Comparison of ENCODE assay signal across 16 mouse cellular contexts in genomic region chr6:80476153-80476552, GRCm38 (mm10).
DNase-seq lines count a peak whose midpoint lies in the region; ATAC-seq and TF ChIP-seq lines count a peak whose summit lies in the region.
"Had no signal": no experiment of that assay in that cellular context is flagged by ENCODE, and none has a peak within 500 bp of the region (broad histone marks: within the 10 kb centered on the region; RNA-seq: fewer than 3 reads in every experiment).

No protein-coding gene starts in this region.

- no peak overlapping the region for H3K9ac ChIP-seq in hindbrain, postnatal 0 days (replicated peaks; ENCODE audit: low read length)
- no peak overlapping the region for H3K9ac ChIP-seq in hindbrain, embryonic 13.5 days
- no peak overlapping the region for H3K9ac ChIP-seq in midbrain, embryonic 15.5 days
- H3K9ac ChIP-seq: embryonic facial prominence, embryonic 15.5 days; forebrain, embryonic 15.5 days; heart, embryonic 15.5 days; liver, embryonic 12.5 days had no signal

- TF ChIP-seq CTCF in hindbrain, postnatal 0 days (IDR thresholded peaks at IDR 0.05; ENCODE audit: low read depth) = no peak

- no peak overlapping the region for H3K4me3 ChIP-seq in hindbrain, postnatal 0 days (ENCODE audit: low read length)
- no peak overlapping the region for H3K4me3 ChIP-seq in hindbrain, embryonic 13.5 days
- no peak overlapping the region for H3K4me3 ChIP-seq in midbrain, embryonic 15.5 days
- H3K4me3 ChIP-seq: embryonic facial prominence, embryonic 15.5 days; forebrain, embryonic 15.5 days; gastrocnemius, adult 2 months; heart, embryonic 15.5 days; liver, embryonic 12.5 days had no signal

- peak; percentile 42 for DNase-seq in hindbrain, postnatal 0 days (ENCODE audit: low spot score)
- peak; percentile 63 for DNase-seq in adrenal gland, adult 8-10 months
- peak; percentile 5 to 72 for DNase-seq in adrenal gland, postnatal 36 days
- no peak for DNase-seq in neural tube, embryonic 10.5 days (ENCODE audit: extremely low spot score, low spot score)
- DNase-seq: cerebellum, adult 18-20 months; gastrocnemius, adult 2 months; heart, adult 18-20 months; kidney, adult 18-20 months; thymus, adult 2 months had no signal

- H3K36me3 ChIP-seq in hindbrain, postnatal 0 days (ENCODE audit: insufficient read depth, low read length) = no peaks in the 10 kb centered on the region
- no peaks in the 10 kb centered on the region for H3K36me3 ChIP-seq in hindbrain, embryonic 13.5 days
- H3K36me3 ChIP-seq in midbrain, embryonic 15.5 days (replicated peaks) = no peaks in the 10 kb centered on the region
- H3K36me3 ChIP-seq: embryonic facial prominence, embryonic 15.5 days; forebrain, embryonic 15.5 days; heart, embryonic 15.5 days; liver, embryonic 12.5 days had no signal

- WGBS in hindbrain, postnatal 0 days = 40% methylated on average over 3 of the region's 3 CpGs
- WGBS in hindbrain, embryonic 13.5 days = 53% methylated on average over 3 of the region's 3 CpGs
- WGBS in midbrain, embryonic 15.5 days = 38% methylated on average over 3 of the region's 3 CpGs

- H3K27me3 ChIP-seq in hindbrain, postnatal 0 days (ENCODE audit: insufficient read depth, low read length) = no peaks in the 10 kb centered on the region
- H3K27me3 ChIP-seq in hindbrain, embryonic 13.5 days = no peaks in the 10 kb centered on the region
- no peaks in the 10 kb centered on the region for H3K27me3 ChIP-seq in midbrain, embryonic 15.5 days (replicated peaks)
- H3K27me3 ChIP-seq: embryonic facial prominence, embryonic 15.5 days; forebrain, embryonic 15.5 days; heart, embryonic 15.5 days; liver, embryonic 12.5 days had no signal

- no peaks in the 10 kb centered on the region for H3K4me1 ChIP-seq in hindbrain, postnatal 0 days (ENCODE audit: insufficient read depth, low read length)
- no peaks in the 10 kb centered on the region for H3K4me1 ChIP-seq in hindbrain, embryonic 13.5 days (replicated peaks)
- peaks cover 3% of the 10 kb centered on the region; the same call in 1 of the 2 replicates for H3K4me1 ChIP-seq in midbrain, embryonic 15.5 days
- H3K4me1 ChIP-seq: embryonic facial prominence, embryonic 15.5 days; forebrain, embryonic 15.5 days; heart, embryonic 15.5 days; liver, embryonic 12.5 days had no signal

- no peaks in the 10 kb centered on the region for H3K9me3 ChIP-seq in hindbrain, postnatal 0 days (ENCODE audit: low read length)
- H3K9me3 ChIP-seq in hindbrain, embryonic 13.5 days = no peaks in the 10 kb centered on the region
- no peaks in the 10 kb centered on the region for H3K9me3 ChIP-seq in midbrain, embryonic 15.5 days
- H3K9me3 ChIP-seq: embryonic facial prominence, embryonic 15.5 days; forebrain, embryonic 15.5 days; heart, embryonic 15.5 days; liver, embryonic 12.5 days had no signal

- no peak overlapping the region; the same call in 1 of the 2 replicates for H3K27ac ChIP-seq in hindbrain, postnatal 0 days
- H3K27ac ChIP-seq in hindbrain, embryonic 13.5 days = no peak overlapping the region
- H3K27ac ChIP-seq in midbrain, embryonic 15.5 days = no peak overlapping the region
- H3K27ac ChIP-seq: embryonic facial prominence, embryonic 15.5 days; forebrain, embryonic 15.5 days; gastrocnemius, adult 2 months; heart, embryonic 15.5 days; liver, embryonic 12.5 days had no signal

- no peak for ATAC-seq in hindbrain, postnatal 0 days
- ATAC-seq in hindbrain, embryonic 13.5 days (ENCODE audit: low FRiP score) = no peak; the same call in 1 of the 2 replicates
- ATAC-seq in midbrain, embryonic 15.5 days (replicated peaks) = 0 out of 2 replicates have a peak, but pooled peaks have one; percentile 9
- ATAC-seq in CD4-positive, CD25-positive, alpha-beta regulatory T cell, adult 4 months = no peak
- ATAC-seq: forebrain, embryonic 15.5 days; liver, embryonic 12.5 days had no signal

- no peak overlapping the region for H3K4me2 ChIP-seq in hindbrain, postnatal 0 days (ENCODE audit: low read depth, low read length)
- H3K4me2 ChIP-seq in hindbrain, embryonic 13.5 days = no peak overlapping the region
- no peak overlapping the region for H3K4me2 ChIP-seq in midbrain, embryonic 15.5 days
- H3K4me2 ChIP-seq: embryonic facial prominence, embryonic 15.5 days; forebrain, embryonic 15.5 days; heart, embryonic 15.5 days; liver, embryonic 12.5 days had no signal
